Comparison of ENCODE assay signal across 29 mouse cellular contexts in genomic region chr7:101551530-101551929, GRCm38 (mm10). TPM values are rescaled to one million over a fixed set of nuclear protein-coding genes. Genes with fewer than 3 reads are reported as not detected.
DNase-seq lines count a peak whose midpoint lies in the region; ATAC-seq and TF ChIP-seq lines count a peak whose summit lies in the region.
"Had no signal": no experiment of that assay in that cellular context is flagged by ENCODE, and none has a peak within 500 bp of the region (broad histone marks: within the 10 kb centered on the region; RNA-seq: fewer than 3 reads in every experiment).

No protein-coding gene starts in this region.

- H3K9ac ChIP-seq in liver, adult 2 months (ENCODE audit: low read depth, low read length) = no peak overlapping the region
- H3K9ac ChIP-seq: embryonic facial prominence, embryonic 15.5 days; forebrain, embryonic 15.5 days; heart, embryonic 15.5 days; hindbrain, embryonic 14.5 days; kidney, embryonic 15.5 days; limb, embryonic 13.5 days; midbrain, embryonic 13.5 days; neural tube, embryonic 12.5 days had no signal

- H3K4me1 ChIP-seq in liver, adult 2 months (ENCODE audit: control insufficient read depth, insufficient read depth, low read length) = no peaks in the 10 kb centered on the region
- H3K4me1 ChIP-seq: embryonic facial prominence, embryonic 15.5 days; forebrain, embryonic 15.5 days; kidney, embryonic 15.5 days; limb, embryonic 13.5 days; megakaryocyte, embryonic 14.5 days; midbrain, embryonic 13.5 days; neural tube, embryonic 12.5 days had no signal

- H3K4me3 ChIP-seq in liver, adult 2 months (ENCODE audit: insufficient read depth, low read depth, low read length) = no peak overlapping the region
- H3K4me3 ChIP-seq: embryonic facial prominence, embryonic 15.5 days; forebrain, embryonic 15.5 days; heart, embryonic 15.5 days; kidney, embryonic 15.5 days; limb, embryonic 13.5 days; megakaryocyte, embryonic 14.5 days; midbrain, embryonic 13.5 days; neural tube, embryonic 12.5 days had no signal

- H3K36me3 ChIP-seq in liver, adult 2 months (ENCODE audit: control insufficient read depth, insufficient read depth, low read length) = no peaks in the 10 kb centered on the region
- H3K36me3 ChIP-seq: embryonic facial prominence, embryonic 15.5 days; forebrain, embryonic 15.5 days; heart, embryonic 15.5 days; kidney, embryonic 15.5 days; limb, embryonic 13.5 days; midbrain, embryonic 13.5 days; neural tube, embryonic 12.5 days had no signal

- no peak for TF ChIP-seq POLR2A in liver, adult 2 months (IDR thresholded peaks at IDR 0.05; ENCODE audit: extremely low read depth, insufficient read depth, low read length)

- no peak for TF ChIP-seq CTCF in liver, adult 2 months (IDR thresholded peaks at IDR 0.05; ENCODE audit: low read depth, low read length)

- H3K27me3 ChIP-seq in liver, adult 2 months (ENCODE audit: control insufficient read depth, insufficient read depth, low read length) = no peaks in the 10 kb centered on the region
- H3K27me3 ChIP-seq: embryonic facial prominence, embryonic 15.5 days; forebrain, embryonic 15.5 days; heart, embryonic 15.5 days; kidney, embryonic 15.5 days; limb, embryonic 13.5 days; midbrain, embryonic 13.5 days; neural tube, embryonic 12.5 days had no signal

- WGBS in liver, adult 2 months = 86% methylated on average over 1 of the region's 1 CpGs

- no peaks in the 10 kb centered on the region for H3K79me2 ChIP-seq in liver, adult 2 months (ENCODE audit: control insufficient read depth, insufficient read depth, low read length)

- peak; percentile 60 for ATAC-seq in granulocyte monocyte progenitor cell, adult 5-6 weeks (replicated peaks; ENCODE audit: poor library complexity, severe bottlenecking)
- ATAC-seq: forebrain, embryonic 15.5 days; midbrain, embryonic 13.5 days had no signal

- peak; percentile 45 for DNase-seq in liver, adult 2 months (ENCODE audit: extremely low read depth, low read depth, low spot score)
- no peak for DNase-seq in liver
- DNase-seq in CD4-positive helper T cell, adult 2 months (ENCODE audit: low read depth, low spot score) = peak; percentile 14
- peak; percentile 64 to 66 for DNase-seq in monocyte, adult 2 months (ENCODE audit: low read depth in 1 of 2, low spot score in 2 of 2)
- no peak for DNase-seq in kidney, adult 18-20 months
- DNase-seq in adrenal gland, postnatal 14 days = no peak
- DNase-seq: adrenal gland, postnatal 10 days; B cell, adult 2 months; cerebellum, adult 9-11 months; gastrocnemius, postnatal 25 days; heart, postnatal 4 days; kidney, postnatal 4 days; lung, adult 18-20 months; lung, postnatal 10 days; right cerebral cortex, postnatal 25 days had no signal

- peak overlapping the region; percentile 47; the same call in 1 of the 2 replicates for H3K27ac ChIP-seq in liver, adult 2 months (replicated peaks; ENCODE audit: insufficient read depth, low read depth, low read length)
- H3K27ac ChIP-seq: embryonic facial prominence, embryonic 15.5 days; forebrain, embryonic 15.5 days; heart, embryonic 15.5 days; hindbrain, embryonic 14.5 days; kidney, embryonic 15.5 days; limb, embryonic 13.5 days; midbrain, embryonic 13.5 days; neural tube, embryonic 12.5 days had no signal

RNA-seq across cellular contexts. Expression of gene Art2b, which starts 33.9 kb away (rescaled TPM):
- 0.94 and 1.2 TPM in 2 replicates for total RNA-seq in liver, adult 2 months (2014; rRNA removed)
- 0.56 and 0.75 TPM in 2 replicates for polyA plus RNA-seq in liver, adult 2 months (2012; rRNA removed)
- total RNA-seq in granulocyte monocyte progenitor cell, adult 5-6 weeks (2014; fragmentation: Nextera tagmentation) = not detected in 2 replicates
- not detected in 2 replicates for total RNA-seq in granulocyte monocyte progenitor cell, adult 5-6 weeks (2017)
- 0.11 and 1.2 TPM in 2 replicates for total RNA-seq in adrenal gland, postnatal 14 days (2021)
- total RNA-seq: common myeloid progenitor, adult 5-6 weeks; gastrocnemius, postnatal 25 days; heart, postnatal 4 days; left cerebral cortex, postnatal 25 days had no signal
- polyA plus RNA-seq: brain, embryonic 14.5 days; embryonic facial prominence, embryonic 15.5 days; forebrain, embryonic 15.5 days; heart, embryonic 15.5 days; hindbrain, embryonic 14.5 days; kidney, embryonic 15.5 days; limb, embryonic 13.5 days; midbrain, embryonic 13.5 days; neural tube, embryonic 12.5 days; stomach, embryonic 16.5 days had no signal

Comparison
In these comparisons a context has a peak if more than half of its experiments do, and no peak if none do; other contexts are left out.
1. DNase-seq: peak in liver, adult 2 months (single experiment), CD4-positive helper T cell, adult 2 months (single experiment) and monocyte, adult 2 months (2 of 2); none in liver (single experiment), kidney, adult 18-20 months (single experiment) and adrenal gland, postnatal 14 days (single experiment).